Mouse (Mus musculus) kidney, postnatal 10 days (tissue): ENCODE results near the gene Cox14.
"Not testable (repeated sequence)": the region's sequence is repeated elsewhere in the genome, so short reads cannot be mapped to it uniquely, and the experiment has no call there.

Experiments
- DNase-seq: peaks from one replicate; pipeline ENCODE4 v3.0.0; 2021; ENCODE audit warnings: mixed read lengths

Gene Cox14

GRCm38 (mm10) chr15:99710221-99711190 is 14.9 kb upstream of the Cox14 start:
- DNase-seq, result no peak

GRCm38 (mm10) chr15:99711491-99711890 is 13.9 kb upstream of the Cox14 start:
- DNase-seq, result no peak

- DNase-seq, result no peak
Observed at GRCm38 (mm10) chr15:99712666-99713559, 12.5 kb upstream of the Cox14 start.

GRCm38 (mm10) chr15:99713569-99713968 is 11.8 kb upstream of the Cox14 start:
- DNase-seq, result no peak

- no peak for DNase-seq
Observed at GRCm38 (mm10) chr15:99714206-99714605, 11.2 kb upstream of the Cox14 start.

GRCm38 (mm10) chr15:99714858-99715257 is 10.6 kb upstream of the Cox14 start:
- DNase-seq, result peak; percentile 86

- DNase-seq, result no peak
Observed at GRCm38 (mm10) chr15:99715361-99715865, 10.0 kb upstream of the Cox14 start.

GRCm38 (mm10) chr15:99715982-99716746 is 9.3 kb upstream of the Cox14 start:
- DNase-seq, result peak; percentile 73

GRCm38 (mm10) chr15:99716814-99717213 is 8.6 kb upstream of the Cox14 start:
- no peak for DNase-seq

- peak; percentile 81 for DNase-seq
Observed at GRCm38 (mm10) chr15:99717386-99718334, 7.8 kb upstream of the Cox14 start, which contains the start of gene Gpd1. Gene Gpd1 (plus strand): TSS chr15:99717515.

- peak; percentile 64 for DNase-seq
Observed at GRCm38 (mm10) chr15:99718461-99719021, 6.9 kb upstream of the Cox14 start.

- no peak for DNase-seq
Observed at GRCm38 (mm10) chr15:99719865-99720264, 5.6 kb upstream of the Cox14 start.

- no peak for DNase-seq
Observed at GRCm38 (mm10) chr15:99721921-99722743, 3.3 kb upstream of the Cox14 start.

GRCm38 (mm10) chr15:99723120-99723514 is 2.3 kb upstream of the Cox14 start:
- no peak for DNase-seq

GRCm38 (mm10) chr15:99723515-99724291 is 1.7 kb upstream of the Cox14 start:
- peak; percentile 76 for DNase-seq

GRCm38 (mm10) chr15:99724292-99725021 is 961 bp upstream of the Cox14 start:
- peak; percentile 84 for DNase-seq

GRCm38 (mm10) chr15:99726549-99726948 is 1.1 kb downstream of the Cox14 start:
- no peak for DNase-seq

- DNase-seq, result not testable (repeated sequence)
Observed at GRCm38 (mm10) chr15:99727039-99727438, 1.6 kb downstream of the Cox14 start.
